Mouse (Mus musculus) ovary, adult 18-20 months (tissue): ENCODE measurements at regions not wholly inside any gene's neighbourhood (a gene's known extent, or its start where the extent isn't known, plus 50 kb on each side); places are given as distances from the start of the nearest gene placed in this dataset.
"Not testable (repeated sequence)": the region's sequence is repeated elsewhere in the genome, so short reads cannot be mapped to it uniquely, and the experiment has no call there.

Source experiments
- DNase-seq: peaks from one replicate; pipeline ENCODE4 v3.0.0; 2022; ENCODE audit warnings: low spot score, mixed read lengths

GRCm38 (mm10) chr2:108764703-108765102 lies 515.8 kb upstream of the Kif18a start:
- DNase-seq = no peak

- no peak for DNase-seq
These were observed 514.1 kb upstream of the Kif18a start for GRCm38 (mm10) chr2:108766461-108766860.

- DNase-seq = no peak
These were observed 510.2 kb upstream of the Kif18a start for GRCm38 (mm10) chr2:108770383-108770782.

GRCm38 (mm10) chr2:108783457-108783856 lies 497.1 kb upstream of the Kif18a start:
- DNase-seq = no peak

- no peak for DNase-seq
These were observed 495.2 kb upstream of the Kif18a start for GRCm38 (mm10) chr2:108785161-108785957.

GRCm38 (mm10) chr2:108789166-108789565 lies 491.4 kb upstream of the Kif18a start:
- DNase-seq = no peak

- no peak for DNase-seq
These were observed 485.4 kb upstream of the Kif18a start for GRCm38 (mm10) chr2:108795145-108795544.

- DNase-seq = no peak
These were observed 483.5 kb upstream of the Kif18a start for GRCm38 (mm10) chr2:108796816-108797581.

GRCm38 (mm10) chr2:108812367-108812766 lies 468.2 kb upstream of the Kif18a start:
- DNase-seq = no peak

GRCm38 (mm10) chr2:108813040-108813566 lies 467.4 kb upstream of the Kif18a start:
- no peak for DNase-seq

- no peak for DNase-seq
These were observed 464.0 kb upstream of the Kif18a start for GRCm38 (mm10) chr2:108816579-108816978.

- no peak for DNase-seq
These were observed 456.5 kb upstream of the Kif18a start for GRCm38 (mm10) chr2:108824025-108824424.

GRCm38 (mm10) chr2:108825981-108826380 lies 454.6 kb upstream of the Kif18a start:
- no peak for DNase-seq

- no peak for DNase-seq
These were observed 453.3 kb upstream of the Kif18a start for GRCm38 (mm10) chr2:108827106-108827838.

GRCm38 (mm10) chr2:108827974-108828700 lies 452.4 kb upstream of the Kif18a start:
- DNase-seq = no peak

- DNase-seq = not testable (repeated sequence)
These were observed 436.7 kb upstream of the Kif18a start for GRCm38 (mm10) chr2:108843855-108844254.

GRCm38 (mm10) chr2:108848051-108848450 lies 432.5 kb upstream of the Kif18a start:
- DNase-seq = no peak

- DNase-seq = no peak
These were observed 426.1 kb upstream of the Kif18a start for GRCm38 (mm10) chr2:108854399-108854798.

- no peak for DNase-seq
These were observed 403.4 kb upstream of the Kif18a start for GRCm38 (mm10) chr2:108877141-108877540.

GRCm38 (mm10) chr2:108877676-108878075 lies 402.9 kb upstream of the Kif18a start:
- DNase-seq = no peak

GRCm38 (mm10) chr2:108904121-108904733 lies 376.3 kb upstream of the Kif18a start:
- DNase-seq = no peak
